Mouse (Mus musculus): ENCODE results near the gene Hip1.

GRCm38 (mm10) chr5:135363540-135363939 is 181.4 kb downstream of the Hip1 start:
- no peak for TF ChIP-seq GATA1 (IDR thresholded peaks at IDR 0.05; ENCODE audit: borderline replicate concordance, low read length)
- no peak for TF ChIP-seq FLI1 (IDR thresholded peaks at IDR 0.05; ENCODE audit: low read length)
